Mouse (Mus musculus): ENCODE measurements around the gene Ugp2.
A peak's percentile ranks its signal among the peaks of the same experiment; 100 is the strongest.

Ugp2 gene

GRCm38 (mm10) chr11:21371122-21371806 lies at the start of gene Ugp2:
Ugp2 (minus strand) TSS chr11:21371201.
- DNase-seq (ENCODE audit: low read depth, low spot score): peak; percentile 92

GRCm38 (mm10) chr11:21414911-21415381 lies 43.9 kb upstream of the Ugp2 start:
- DNase-seq (ENCODE audit: low read depth, low spot score): no peak

- no peak for DNase-seq (ENCODE audit: low read depth, low spot score)
These were observed 35.7 kb upstream of the Ugp2 start for GRCm38 (mm10) chr11:21406668-21407067.

DNA sequence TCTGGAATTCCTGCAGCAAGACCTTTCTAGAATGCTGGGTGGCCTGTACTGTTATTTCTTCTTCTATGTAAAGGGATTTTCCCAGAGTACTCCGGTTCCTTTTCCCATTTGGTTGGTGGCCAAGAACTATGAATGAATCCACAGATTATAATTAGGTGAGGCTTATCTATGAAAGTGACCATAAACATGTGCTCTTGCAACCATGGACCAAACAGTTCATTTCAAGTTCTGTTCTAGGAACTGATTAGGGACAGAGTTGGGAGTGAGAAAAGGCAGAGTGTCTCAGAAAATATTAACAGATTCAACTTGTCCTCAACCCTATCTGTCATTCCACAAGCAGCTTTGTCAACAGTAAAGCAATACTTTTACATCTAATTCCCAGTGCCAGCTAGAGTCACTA lies 35.1 kb upstream of the Ugp2 start:
- no peak for DNase-seq (ENCODE audit: low read depth, low spot score)

DNA sequence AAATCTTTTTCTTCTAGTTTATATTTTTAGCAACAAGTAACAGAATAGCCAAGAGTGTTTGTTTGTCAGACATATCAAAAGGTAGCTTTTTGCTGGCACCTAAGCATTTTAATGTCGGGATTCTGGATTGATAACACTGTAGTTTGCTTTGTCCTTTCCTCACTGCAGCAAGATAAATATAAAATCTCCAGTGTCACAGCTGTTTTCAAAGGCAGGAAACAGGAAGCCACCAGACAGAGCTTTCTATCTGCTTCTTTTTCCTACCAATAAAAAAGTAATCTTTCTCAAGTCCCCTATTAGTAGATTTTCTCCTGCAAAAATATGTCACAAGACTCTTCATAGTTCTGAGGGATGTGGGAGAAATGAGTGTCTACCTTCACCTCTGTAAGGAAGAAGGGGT lies 32.9 kb upstream of the Ugp2 start:
- no peak for DNase-seq (ENCODE audit: low read depth, low spot score)

DNA sequence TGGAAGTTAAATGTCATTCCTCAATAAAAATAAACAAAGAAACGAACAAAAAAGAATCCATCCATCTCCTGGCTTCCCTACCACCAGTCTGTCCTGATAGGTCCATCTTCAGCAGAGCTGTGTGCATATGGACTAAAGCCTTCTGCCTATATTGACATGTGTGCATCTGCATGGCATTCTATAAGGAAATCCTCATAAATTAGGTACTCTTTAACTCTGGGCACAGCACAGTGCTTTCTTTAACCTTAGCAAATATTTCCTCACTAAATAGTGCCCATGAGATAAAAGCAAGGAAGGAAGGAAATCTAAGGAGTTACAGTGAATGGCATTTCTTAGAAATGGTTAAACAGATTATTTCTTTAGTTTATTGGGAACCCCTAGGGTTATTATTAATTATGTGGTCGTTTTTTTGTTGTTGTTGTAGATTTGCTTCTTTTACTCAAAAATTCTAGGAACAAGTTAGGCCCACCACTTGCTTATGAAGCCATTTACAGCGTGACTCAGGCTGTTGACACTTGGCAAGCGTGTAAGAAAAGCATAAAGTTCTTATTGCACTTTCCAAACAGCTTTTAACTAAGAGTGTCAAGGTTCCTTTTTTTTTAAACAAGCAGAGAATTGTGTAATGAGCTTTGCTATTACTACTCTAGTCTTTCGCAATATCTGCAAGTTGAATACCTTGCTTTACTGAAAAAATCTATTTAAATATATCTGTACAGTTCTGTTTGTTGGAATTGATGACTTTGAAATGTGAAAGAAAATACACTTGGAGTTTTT lies 31.7 kb upstream of the Ugp2 start:
- no peak for DNase-seq (ENCODE audit: low read depth, low spot score)

- DNase-seq (ENCODE audit: low read depth, low spot score): no peak
These were observed 30.2 kb upstream of the Ugp2 start for GRCm38 (mm10) chr11:21401248-21401647.

- peak; percentile 17 for DNase-seq (ENCODE audit: low read depth, low spot score)
These were observed 28.2 kb upstream of the Ugp2 start for GRCm38 (mm10) chr11:21399186-21399681.

DNA sequence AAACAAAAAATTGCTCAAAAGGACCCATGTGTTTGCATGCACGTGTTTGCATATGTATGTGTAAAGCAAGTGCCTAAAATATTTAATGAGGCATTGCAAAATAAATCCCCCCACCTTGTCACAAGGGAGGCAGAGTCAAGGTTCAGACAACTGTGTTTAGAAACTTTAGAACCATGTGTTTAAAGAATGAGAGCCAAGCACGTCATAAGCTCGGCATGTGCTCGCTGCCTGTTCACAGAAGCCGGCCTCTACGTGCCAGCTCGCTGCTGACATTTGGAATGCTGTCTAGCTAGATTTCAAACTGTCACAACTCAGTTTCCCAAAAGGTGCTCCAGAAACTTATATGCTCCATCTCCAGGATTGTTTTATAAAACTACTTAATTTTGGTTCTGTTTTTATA lies 27.5 kb upstream of the Ugp2 start:
- DNase-seq (ENCODE audit: low read depth, low spot score): peak; percentile 7

DNA sequence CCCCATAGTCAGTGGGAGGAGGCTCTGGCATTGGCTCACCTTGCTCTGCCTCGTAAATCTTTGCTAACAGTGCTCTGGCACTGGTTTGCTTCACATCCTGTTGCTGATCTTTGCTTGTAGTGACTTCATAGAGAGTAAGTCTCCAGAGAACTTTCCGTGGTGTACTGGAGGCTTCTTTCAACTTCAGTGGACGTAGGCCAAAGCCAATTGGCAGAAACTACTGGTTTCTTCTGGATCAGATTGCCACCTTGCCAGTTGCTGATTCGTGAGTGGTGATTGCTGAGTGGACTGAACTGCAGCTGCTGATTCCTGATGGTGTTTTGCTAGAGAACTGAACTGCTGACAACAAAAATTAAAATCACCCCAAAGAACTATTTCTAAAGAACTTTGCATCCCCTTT lies 15.8 kb upstream of the Ugp2 start:
- no peak for DNase-seq (ENCODE audit: low read depth, low spot score)

DNA sequence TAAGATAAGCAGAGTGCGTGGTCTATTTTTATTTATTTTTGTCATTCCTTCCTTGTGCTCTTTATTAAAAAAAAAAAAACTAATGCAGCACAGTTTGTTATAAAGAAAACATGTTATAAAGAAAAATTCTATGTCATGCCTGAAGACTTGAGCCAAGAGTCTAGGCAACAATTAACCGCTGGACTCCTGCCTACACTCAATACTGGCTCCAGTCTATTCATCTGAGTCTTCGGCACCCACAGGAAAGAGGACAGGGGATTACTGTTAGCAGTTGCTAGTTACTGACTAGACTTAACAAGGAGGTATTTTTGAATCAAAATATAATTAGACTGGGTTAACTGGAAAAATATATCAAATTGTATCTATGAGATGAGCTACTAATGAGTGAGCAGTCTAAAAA lies 3.1 kb upstream of the Ugp2 start:
- no peak for DNase-seq (ENCODE audit: low read depth, low spot score)

- peak; percentile 78 for DNase-seq (ENCODE audit: low read depth, low spot score)
These were observed 441 bp downstream of the Ugp2 start for GRCm38 (mm10) chr11:21370399-21371121.

DNA sequence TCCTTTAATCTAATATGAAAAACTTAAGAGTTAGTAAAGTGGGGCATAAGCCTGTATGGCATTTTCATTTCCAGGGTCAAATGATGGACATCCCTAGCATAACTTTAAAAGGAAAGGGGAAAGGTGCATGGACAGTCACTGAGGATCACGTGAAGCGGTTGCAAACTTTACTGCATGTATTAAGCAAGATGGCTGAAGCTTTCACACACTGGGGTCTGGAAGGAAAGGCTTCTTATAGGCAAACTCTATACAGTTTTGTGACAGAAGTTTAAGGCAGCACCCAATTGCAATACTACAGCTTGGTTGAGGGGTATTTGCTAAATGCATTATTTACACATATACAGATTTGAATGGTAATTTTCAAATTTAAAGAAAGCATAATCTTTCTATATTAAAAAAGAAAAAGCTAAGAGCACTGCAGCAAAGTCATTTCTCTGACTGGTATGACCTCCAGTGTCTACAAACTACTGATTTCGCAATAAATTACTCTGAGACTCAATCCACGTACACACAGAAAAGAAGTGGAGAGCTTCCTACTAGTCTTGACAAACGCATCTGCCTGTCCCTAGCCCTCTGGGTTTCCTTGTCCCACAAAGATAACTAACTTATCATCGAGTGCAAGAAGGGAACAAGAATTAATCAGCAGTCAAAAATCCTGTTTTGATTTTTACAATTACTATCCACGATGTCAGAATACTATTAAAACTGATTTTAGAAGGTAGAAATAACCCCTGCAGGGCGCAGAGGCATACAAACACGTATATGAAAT lies 1.6 kb downstream of the Ugp2 start:
- DNase-seq (ENCODE audit: low read depth, low spot score): no peak

- no peak for DNase-seq (ENCODE audit: low read depth, low spot score)
These were observed 2.5 kb downstream of the Ugp2 start for GRCm38 (mm10) chr11:21368466-21368865.

DNA sequence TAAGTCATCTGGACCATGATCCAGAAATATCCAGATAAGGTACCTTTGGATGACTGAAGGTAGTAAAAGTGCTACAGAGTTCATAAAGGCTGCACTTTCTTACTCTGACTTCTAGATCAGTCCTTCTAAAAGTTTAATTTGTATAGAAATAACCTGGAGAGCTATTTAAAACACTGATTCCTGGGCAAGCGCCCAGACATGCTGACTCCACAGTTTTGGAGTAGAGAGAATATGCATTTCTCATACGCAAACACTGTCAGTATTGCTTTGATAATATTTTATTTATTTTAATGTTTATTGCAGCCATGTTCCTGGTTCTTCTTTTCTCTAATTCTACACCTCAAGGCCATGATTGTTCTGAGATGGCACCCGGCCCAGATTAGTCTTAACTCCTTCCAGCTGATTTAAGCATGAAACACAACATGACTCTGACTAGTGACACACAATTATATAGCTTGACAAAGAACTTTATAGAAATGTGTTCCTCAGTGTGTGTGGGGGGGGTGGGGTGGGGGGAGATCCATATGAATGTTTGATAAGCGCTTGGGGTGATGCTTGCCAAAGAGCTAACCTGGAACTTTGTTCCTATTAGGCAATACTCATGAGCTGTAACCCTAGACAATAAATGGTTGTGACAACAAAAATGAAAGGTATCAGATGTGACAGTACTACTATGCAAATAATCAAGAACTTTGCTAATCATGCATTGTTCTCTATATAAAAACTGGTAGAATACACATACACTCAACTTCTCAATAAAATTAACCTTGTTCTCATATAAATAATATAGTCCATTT lies 7.7 kb downstream of the Ugp2 start:
- DNase-seq (ENCODE audit: low read depth, low spot score): no peak

GRCm38 (mm10) chr11:21351296-21351695 lies 19.7 kb downstream of the Ugp2 start:
- no peak for DNase-seq (ENCODE audit: low read depth, low spot score)

- no peak for DNase-seq (ENCODE audit: low read depth, low spot score)
These were observed 22.1 kb downstream of the Ugp2 start for GRCm38 (mm10) chr11:21348890-21349289.

- DNase-seq (ENCODE audit: low read depth, low spot score): no peak
These were observed 25.0 kb downstream of the Ugp2 start for GRCm38 (mm10) chr11:21346020-21346419.

GRCm38 (mm10) chr11:21343490-21343889 lies 27.5 kb downstream of the Ugp2 start:
- DNase-seq (ENCODE audit: low read depth, low spot score): no peak

- DNase-seq (ENCODE audit: low read depth, low spot score): no peak
These were observed 31.9 kb downstream of the Ugp2 start for GRCm38 (mm10) chr11:21339088-21339487.

DNA sequence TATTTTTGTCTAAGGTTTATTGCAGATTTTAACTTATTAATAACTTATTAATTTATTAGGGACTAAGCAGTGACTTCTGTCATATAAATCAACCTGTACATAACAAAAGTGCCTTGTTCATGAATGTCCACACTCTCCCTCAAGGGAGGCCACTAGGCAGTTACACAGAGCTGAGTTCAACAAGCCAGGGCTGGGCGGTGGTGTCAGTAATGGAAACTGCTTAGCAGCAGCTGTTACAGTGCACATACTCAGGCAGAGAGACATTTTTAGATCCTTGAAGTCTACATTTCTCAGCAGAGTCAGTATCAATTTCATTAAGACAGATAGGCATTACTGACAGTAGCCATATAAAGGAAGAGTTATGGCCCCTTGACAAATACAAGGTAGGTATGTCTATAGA lies 33.1 kb downstream of the Ugp2 start:
- no peak for DNase-seq (ENCODE audit: low read depth, low spot score)
